Mouse (Mus musculus) telencephalon, adult 2 months (tissue): ENCODE data around the gene Zfp451.
A peak's percentile ranks its signal among the peaks of the same experiment; 100 is the strongest.
"Not testable (repeated sequence)": the region's sequence is repeated elsewhere in the genome, so short reads cannot be mapped to it uniquely, and the experiment has no call there.

Experiments
- DNase-seq: peaks from one replicate; pipeline ENCODE4 v3.0.0-alpha.2; 2011; ENCODE audit warnings: low read depth, low spot score

Zfp451 gene

GRCm38 (mm10) chr1:33813868-33814794 lies at the start of gene Zfp451:
Gene Zfp451 (minus strand): TSS chr1:33814595.
- peak; percentile 91 for DNase-seq

DNA sequence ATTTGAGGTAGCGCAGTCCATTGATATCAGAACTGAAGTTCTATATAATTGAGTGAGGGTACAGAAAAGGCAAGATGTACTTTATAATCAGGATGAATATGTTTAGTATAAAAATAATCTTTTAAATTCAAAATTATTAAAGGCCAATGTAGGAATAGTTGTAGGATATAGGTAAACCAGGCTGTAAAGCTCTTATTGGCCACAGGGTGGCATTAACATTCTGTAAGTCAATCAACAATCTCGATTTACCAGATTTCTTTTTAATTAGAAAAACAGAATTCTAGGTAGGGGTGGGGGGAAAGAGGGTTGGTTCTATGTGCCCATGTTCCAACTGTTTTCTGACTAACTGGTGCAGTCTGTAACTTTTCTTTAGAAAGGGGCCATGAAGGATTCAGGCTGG lies 32.4 kb upstream of the Zfp451 start:
- no peak for DNase-seq

GRCm38 (mm10) chr1:33843823-33844222 lies 29.4 kb upstream of the Zfp451 start:
- no peak for DNase-seq

GRCm38 (mm10) chr1:33838952-33839351 lies 24.6 kb upstream of the Zfp451 start:
- DNase-seq, result not testable (repeated sequence)

- DNase-seq, result no peak
Measured at GRCm38 (mm10) chr1:33830586-33830985, 16.2 kb upstream of the Zfp451 start.

GRCm38 (mm10) chr1:33817931-33818330 lies 3.5 kb upstream of the Zfp451 start:
- peak; percentile 61 for DNase-seq

DNA sequence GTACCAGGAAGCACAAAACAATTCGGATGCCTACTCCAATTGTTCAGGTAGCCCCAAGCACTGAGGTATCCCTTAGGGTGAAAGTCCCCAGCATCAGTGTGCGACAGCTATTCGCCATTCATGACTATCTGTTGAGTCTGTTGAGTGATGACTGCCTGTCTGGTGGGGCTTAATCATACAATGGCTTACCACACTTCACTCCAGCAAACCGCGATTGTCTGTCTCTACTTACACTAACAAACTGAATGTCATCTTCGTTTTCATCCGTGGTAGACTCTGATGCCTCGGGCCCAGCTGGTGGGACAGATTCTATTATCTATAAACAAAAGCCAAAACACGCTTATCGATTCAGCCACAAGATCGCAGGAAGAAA lies 914 bp downstream of the Zfp451 start:
- DNase-seq, result no peak

DNA sequence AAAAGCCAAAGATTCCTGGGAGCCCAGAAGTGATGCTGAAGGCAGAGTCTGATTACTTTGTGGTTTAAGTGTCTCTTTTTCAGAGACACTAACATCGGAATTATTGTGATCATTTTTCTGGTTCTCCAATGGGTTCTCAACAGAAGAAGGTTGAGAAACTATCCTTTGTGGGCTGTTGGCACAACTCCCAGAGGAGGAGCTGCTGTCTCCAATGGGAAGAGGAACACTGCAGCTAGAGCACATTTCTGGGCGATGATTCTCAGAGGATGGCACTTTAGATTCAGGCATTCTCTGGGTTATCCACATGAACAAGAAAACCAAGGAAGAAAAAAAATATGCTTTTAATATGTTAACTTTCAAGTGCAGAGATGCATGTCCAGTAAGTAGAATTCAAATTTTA lies 11.1 kb downstream of the Zfp451 start:
- DNase-seq, result peak; percentile 35

DNA sequence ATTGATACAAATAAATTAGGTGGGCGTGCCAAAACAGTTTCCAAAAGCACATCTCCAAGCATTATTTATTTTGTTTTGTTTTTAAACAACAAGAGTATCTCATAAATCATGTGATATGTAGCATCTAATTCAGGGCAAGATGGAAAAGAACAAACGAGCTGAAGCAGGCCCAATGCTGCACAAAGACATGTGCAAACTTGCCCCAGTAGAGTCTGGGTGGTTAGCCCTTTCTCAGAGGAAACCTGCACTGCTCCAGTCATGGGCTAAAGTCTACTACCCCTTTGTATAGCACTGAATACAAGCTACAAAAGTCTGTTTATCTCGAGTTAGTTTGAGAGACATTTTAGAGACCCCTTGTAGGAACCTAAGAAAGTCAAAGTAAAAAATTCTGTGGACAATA lies 14.8 kb downstream of the Zfp451 start:
- DNase-seq, result no peak

GRCm38 (mm10) chr1:33788493-33788892 lies 25.9 kb downstream of the Zfp451 start:
- DNase-seq, result no peak

DNA sequence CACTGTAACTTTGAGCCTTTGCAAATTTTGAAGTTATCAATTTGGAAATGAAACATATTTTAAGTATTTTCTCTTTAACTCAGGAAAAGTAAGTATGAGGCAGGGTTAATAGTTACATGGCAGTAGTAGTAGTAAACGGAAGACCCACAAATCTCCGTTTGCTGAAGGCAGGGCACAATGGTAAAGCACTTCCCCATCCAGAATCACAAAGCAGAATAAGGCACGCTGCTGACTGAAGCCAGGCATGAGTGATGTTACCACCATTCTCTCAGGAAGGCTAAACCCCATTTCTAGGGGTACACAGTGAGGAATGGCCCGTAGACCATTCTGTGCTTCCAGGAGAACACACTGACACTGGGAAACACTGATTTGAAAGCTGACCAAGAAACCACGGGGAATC lies 26.3 kb downstream of the Zfp451 start:
- no peak for DNase-seq

GRCm38 (mm10) chr1:33784561-33784960 lies 29.8 kb downstream of the Zfp451 start:
- no peak for DNase-seq

DNA sequence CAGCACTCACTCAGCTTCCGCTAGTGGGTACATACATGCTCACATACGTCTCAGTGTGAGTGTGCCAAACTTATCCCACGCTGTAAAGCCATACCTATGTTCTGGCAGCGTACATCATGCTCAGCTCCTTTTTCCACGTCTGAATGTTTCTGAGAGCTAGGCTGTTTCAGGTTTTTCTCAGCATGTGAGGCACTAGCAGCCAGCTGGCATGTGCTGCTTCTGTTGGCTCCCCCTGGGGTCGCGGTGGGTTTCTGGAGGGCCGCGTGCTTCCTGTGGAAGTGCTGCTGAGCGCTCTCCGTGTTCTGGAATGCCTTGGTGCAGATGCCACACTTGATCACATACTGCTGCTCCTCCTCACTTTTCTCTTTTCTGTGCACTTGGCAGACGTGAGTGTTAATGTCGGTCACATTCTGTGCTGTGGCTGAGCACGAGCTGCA lies 38.2 kb downstream of the Zfp451 start:
- no peak for DNase-seq

DNA sequence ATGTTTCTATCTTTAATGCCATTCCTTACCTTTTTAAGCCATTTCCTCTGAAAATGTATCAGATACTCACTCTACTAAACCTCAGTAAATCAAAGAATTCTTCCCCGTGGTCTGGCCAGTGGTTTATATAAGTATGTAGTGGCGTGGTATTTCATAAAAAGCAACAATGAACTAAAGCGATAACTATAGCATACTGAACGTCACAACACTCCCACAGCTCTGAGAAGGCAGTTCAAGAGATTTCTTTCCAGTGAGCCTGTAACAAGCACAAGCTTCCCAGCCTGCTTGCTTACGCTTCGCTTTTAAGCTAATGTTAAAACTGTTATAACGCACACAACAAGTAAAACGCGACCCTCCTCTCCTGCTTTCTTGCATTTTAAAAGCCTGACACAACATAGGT lies 42.3 kb downstream of the Zfp451 start:
- peak; percentile 57 for DNase-seq

DNA sequence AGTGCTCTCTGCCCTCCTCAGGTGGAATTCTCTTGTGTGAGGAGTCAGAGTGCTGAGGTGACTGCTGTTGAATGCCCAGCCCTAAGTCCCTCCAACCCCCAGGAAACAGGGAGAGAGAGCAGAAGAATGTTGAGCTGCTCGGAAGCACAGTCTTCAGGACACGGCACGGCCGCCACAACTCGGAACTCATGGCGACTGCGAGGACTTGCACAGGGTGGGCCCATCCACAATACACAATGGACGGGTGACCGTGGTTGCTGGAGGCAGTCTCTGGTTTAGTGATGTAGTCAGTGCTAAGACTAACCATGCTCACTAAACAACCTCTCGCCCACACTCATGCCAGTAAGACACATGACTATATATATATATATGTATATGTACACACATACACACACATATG lies 42.8 kb downstream of the Zfp451 start:
- no peak for DNase-seq

- no peak for DNase-seq
Measured at GRCm38 (mm10) chr1:33768827-33769226, 45.6 kb downstream of the Zfp451 start.

- no peak for DNase-seq
Measured at GRCm38 (mm10) chr1:33768091-33768787, 46.2 kb downstream of the Zfp451 start.

GRCm38 (mm10) chr1:33766520-33767508 lies 47.6 kb downstream of the Zfp451 start:
- no peak for DNase-seq

- no peak for DNase-seq
Measured at GRCm38 (mm10) chr1:33765468-33766080, 48.8 kb downstream of the Zfp451 start.

DNA sequence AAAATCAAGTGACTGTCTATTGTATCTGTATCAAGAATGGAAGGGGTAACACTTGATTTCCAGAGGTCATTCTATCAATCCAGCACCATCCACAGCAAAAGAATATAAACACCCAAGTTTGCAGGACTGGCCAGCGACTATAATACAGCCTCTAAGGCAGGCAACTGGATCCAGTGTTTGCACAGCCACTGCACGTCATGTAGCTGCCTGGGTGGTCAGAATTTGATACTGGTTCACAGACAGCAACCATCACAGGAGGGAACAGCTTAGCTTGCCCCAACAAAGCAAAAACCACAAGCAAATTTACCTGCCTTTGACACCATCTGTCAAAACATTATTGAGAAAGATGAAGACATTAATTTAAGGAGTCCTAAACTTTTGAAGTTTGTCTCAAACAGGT lies 50.6 kb downstream of the Zfp451 start:
- no peak for DNase-seq

- no peak for DNase-seq
Measured at GRCm38 (mm10) chr1:33758488-33758887, 55.9 kb downstream of the Zfp451 start.
